Mouse (Mus musculus) lung, embryonic 14.5 days (tissue): ENCODE measurements around the gene 4931428F04Rik. TPM values are rescaled to one million over a fixed set of nuclear protein-coding genes. Genes with fewer than 3 reads are reported as not detected.

Experiments
- ATAC-seq: fragments of 200-750 bp; cut with Nextera tagmentation; 2 replicates; pipeline ENCODE4 v1.8.0; 2017; ENCODE audit warnings: mild to moderate bottlenecking, moderate TSS enrichment, moderate library complexity; ENCODE audit not compliant: insufficient read depth
- DNase-seq: peaks from one replicate; pipeline ENCODE4 v3.0.0-alpha.2; 2015
- H3K27ac ChIP-seq: fragments of 300-500 bp; sonication (generic); 2 replicates; pipeline ENCODE4 v1.5.1; 2014; ENCODE audit warnings: low read depth, mild to moderate bottlenecking, moderate library complexity
- H3K27me3 ChIP-seq: fragments of 300-500 bp; sonication (generic); 2 replicates; pipeline ENCODE4 v1.6.1; 2014; ENCODE audit warnings: low read length, control low read depth; ENCODE audit not compliant: insufficient read depth
- H3K36me3 ChIP-seq: fragments of 300-500 bp; sonication (generic); 2 replicates; pipeline ENCODE4 v1.6.1; 2014; ENCODE audit warnings: control low read depth; ENCODE audit not compliant: insufficient read depth
- H3K4me1 ChIP-seq: fragments of 300-500 bp; sonication (generic); 2 replicates; pipeline ENCODE4 v1.6.1; 2014; ENCODE audit warnings: antibody characterized with exemption, control low read depth; ENCODE audit not compliant: insufficient read depth
- H3K4me2 ChIP-seq: fragments of 300-500 bp; sonication (generic); 2 replicates; pipeline ENCODE4 v1.6.1; 2014; ENCODE audit warnings: mild to moderate bottlenecking
- H3K4me3 ChIP-seq: fragments of 300-500 bp; sonication (generic); 2 replicates; pipeline ENCODE4 v1.5.1; 2014; ENCODE audit warnings: low read depth, low read length
- H3K9ac ChIP-seq: fragments of 300-500 bp; sonication (generic); 2 replicates; pipeline ENCODE4 v1.6.1; 2014
- H3K9me3 ChIP-seq: fragments of 300-500 bp; sonication (generic); 2 replicates; pipeline ENCODE4 v1.6.1; 2016; ENCODE audit warnings: low read depth, low read length, control low read depth
- CTCF ChIP-seq: IDR thresholded peaks from 2 replicates; pipeline ENCODE4 v1.5.1; 2016; ENCODE audit warnings: antibody characterized with exemption, low read depth
- WGBS: fragments of 180-500 bp; shearing (Covaris S2); extraction: QIAGEN DNeasy Blood & Tissue Kit; methylation state at CpG from one replicate; pipeline ENCODE4 v1.1.7; 2014; 5-methylcytosine and 5-hydroxymethylcytosine counted together
- polyA plus RNA-seq: library from polyadenylated mRNA; unstranded; fragments of >200 nt; fragmentation: Nextera tagmentation; extraction: Ambion mirVana; gene quantifications from 2 replicates; pipeline ENCODE4 v1.2.1, GENCODE M21; 2014

Gene 4931428F04Rik
- polyA plus RNA-seq, 1 experiment from 2014 or later: 9.0 TPM

DNA sequence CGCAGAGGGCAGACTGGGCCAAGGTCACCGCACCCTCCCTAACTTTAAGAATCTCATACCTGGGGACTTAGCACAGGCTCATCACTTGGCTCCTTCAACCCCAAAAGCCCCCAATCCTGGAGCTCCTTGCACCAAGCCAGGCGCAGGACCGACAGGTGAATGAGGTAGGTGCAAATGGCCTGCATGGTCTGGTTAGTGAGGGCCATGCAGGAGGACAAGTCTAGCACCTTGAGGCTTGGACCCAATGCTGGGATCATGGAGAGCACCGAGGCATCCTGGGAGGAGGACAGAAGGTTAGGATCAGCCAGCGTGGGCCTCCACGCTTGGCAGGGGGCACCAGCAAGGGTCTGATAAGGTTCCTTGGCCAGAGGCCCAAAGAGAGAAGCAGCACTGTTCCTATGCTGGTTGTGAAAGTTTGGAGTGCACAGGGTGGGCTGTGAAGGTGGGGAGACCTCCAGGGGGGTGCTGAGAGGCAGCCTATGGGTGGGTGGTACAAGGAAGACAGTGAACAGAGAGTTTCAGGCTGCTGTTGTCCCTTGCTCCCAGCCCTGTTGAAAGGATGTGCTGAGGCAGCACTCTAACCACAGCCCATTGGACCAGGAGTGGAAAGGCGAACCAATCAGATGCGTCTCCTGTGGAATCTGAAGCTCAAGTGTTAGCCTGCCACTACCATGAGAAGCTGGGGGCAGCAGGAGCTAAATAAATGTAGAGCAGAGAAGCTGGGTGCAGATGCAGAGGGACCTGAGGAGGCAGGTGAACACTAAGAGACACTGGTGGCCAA, 24.1 kb upstream of the 4931428F04Rik start:
- Histone ChIP-seq H3K4me3 (no peak overlapping the region), H3K36me3 (peaks cover 69% of the 10 kb centered on the region), H3K27me3 (no peaks in the 10 kb centered on the region), H3K9ac (no peak overlapping the region), H3K9me3 (no peaks in the 10 kb centered on the region), H3K4me1 (no peaks in the 10 kb centered on the region), H3K27ac (no peak overlapping the region), H3K4me2 (no peak overlapping the region)
- no peak for TF ChIP-seq CTCF
- DNase-seq: no peak
- WGBS: 67% methylated on average over 9 of the region's 9 CpGs
- no peak for ATAC-seq

- Histone ChIP-seq H3K4me3 (no peak overlapping the region), H3K27me3 (no peaks in the 10 kb centered on the region), H3K9ac (no peak overlapping the region), H3K4me2 (no peak overlapping the region), H3K4me1 (no peaks in the 10 kb centered on the region), H3K27ac (no peak overlapping the region), H3K9me3 (no peaks in the 10 kb centered on the region), H3K36me3 (peaks cover 71% of the 10 kb centered on the region)
- TF ChIP-seq CTCF: no peak
- ATAC-seq (no peak), DNase-seq (no peak)
- WGBS: 81% methylated on average over 8 of the region's 8 CpGs
These were observed 23.3 kb upstream of the 4931428F04Rik start for GRCm38 (mm10) chr8:105312891-105313481.

GRCm38 (mm10) chr8:105311718-105312117, 22.1 kb upstream of the 4931428F04Rik start:
- no peaks in the 10 kb centered on the region for H3K27me3 ChIP-seq
- H3K4me2 ChIP-seq: no peak overlapping the region
- no peak overlapping the region for H3K4me3 ChIP-seq
- peaks cover 80% of the 10 kb centered on the region for H3K36me3 ChIP-seq
- DNase-seq: no peak
- H3K9ac ChIP-seq: no peak overlapping the region
- H3K27ac ChIP-seq: no peak overlapping the region
- 80% methylated on average over 1 of the region's 1 CpGs for WGBS
- H3K9me3 ChIP-seq: no peaks in the 10 kb centered on the region
- no peak for TF ChIP-seq CTCF
- no peak for ATAC-seq
- H3K4me1 ChIP-seq: no peaks in the 10 kb centered on the region

DNA sequence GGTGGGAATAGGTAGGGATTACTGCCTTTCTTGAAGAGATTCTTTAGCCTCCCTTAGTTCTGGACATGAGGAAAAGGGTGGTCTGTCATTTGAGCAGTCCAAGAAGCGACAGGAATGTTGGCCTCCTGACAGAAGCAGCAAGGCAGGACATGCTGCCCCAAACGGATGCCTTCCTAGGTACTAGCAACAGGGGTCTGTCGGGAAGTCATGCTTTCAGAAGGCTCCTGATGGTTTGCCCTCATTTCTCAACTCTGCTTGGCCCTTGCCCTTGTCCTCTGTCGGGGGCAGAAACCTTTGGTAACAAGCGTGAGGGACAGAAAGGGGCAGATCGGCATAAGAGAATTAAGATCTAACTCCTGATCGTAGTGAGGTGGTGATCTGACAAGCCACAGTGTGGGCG, 20.5 kb upstream of the 4931428F04Rik start:
- H3K4me2 ChIP-seq: no peak overlapping the region
- no peak overlapping the region for H3K4me3 ChIP-seq
- H3K9me3 ChIP-seq: no peaks in the 10 kb centered on the region
- no peaks in the 10 kb centered on the region for H3K27me3 ChIP-seq
- WGBS: 78% methylated on average over 8 of the region's 8 CpGs
- no peak overlapping the region for H3K9ac ChIP-seq
- H3K36me3 ChIP-seq: peaks cover 73% of the 10 kb centered on the region
- H3K4me1 ChIP-seq: peaks cover 12% of the 10 kb centered on the region
- TF ChIP-seq CTCF: no peak
- DNase-seq (no peak), ATAC-seq (no peak)
- H3K27ac ChIP-seq: no peak overlapping the region

GRCm38 (mm10) chr8:105309142-105309847, 19.6 kb upstream of the 4931428F04Rik start:
- peaks cover 20% of the 10 kb centered on the region for H3K4me1 ChIP-seq
- 81% methylated on average over 15 of the region's 15 CpGs for WGBS
- peaks cover 73% of the 10 kb centered on the region for H3K36me3 ChIP-seq
- no peaks in the 10 kb centered on the region for H3K9me3 ChIP-seq
- no peak overlapping the region for H3K4me3 ChIP-seq
- H3K27me3 ChIP-seq: no peaks in the 10 kb centered on the region
- H3K27ac ChIP-seq: no peak overlapping the region
- no peak overlapping the region for H3K9ac ChIP-seq
- TF ChIP-seq CTCF: no peak
- H3K4me2 ChIP-seq: no peak overlapping the region
- DNase-seq (no peak), ATAC-seq (no peak)

DNA sequence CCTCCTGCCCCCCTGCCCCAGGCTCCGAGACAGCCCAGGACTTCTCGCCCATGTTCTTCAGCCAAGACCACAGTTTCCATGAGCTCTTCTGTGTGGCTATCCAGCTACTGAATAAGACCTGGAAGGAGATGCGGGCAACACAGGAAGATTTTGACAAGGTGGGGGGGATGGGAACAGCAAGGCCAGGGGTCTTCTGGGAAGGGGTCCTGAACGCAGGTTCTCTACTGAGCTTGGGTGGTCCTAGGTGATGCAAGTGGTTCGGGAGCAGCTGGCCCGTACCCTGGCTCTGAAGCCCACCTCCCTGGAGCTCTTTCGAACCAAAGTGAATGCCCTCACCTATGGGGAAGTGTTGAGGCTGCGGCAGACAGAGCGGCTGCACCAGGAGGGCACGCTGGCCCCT, 18.8 kb upstream of the 4931428F04Rik start:
- Histone ChIP-seq H3K4me2 (no peak overlapping the region), H3K4me1 (peaks cover 21% of the 10 kb centered on the region), H3K9me3 (no peaks in the 10 kb centered on the region), H3K36me3 (peaks cover 73% of the 10 kb centered on the region), H3K4me3 (no peak overlapping the region), H3K27ac (no peak overlapping the region), H3K9ac (no peak overlapping the region), H3K27me3 (no peaks in the 10 kb centered on the region)
- DNase-seq: no peak
- no peak for ATAC-seq
- 92% methylated on average over 10 of the region's 10 CpGs for WGBS
- no peak for TF ChIP-seq CTCF

DNA sequence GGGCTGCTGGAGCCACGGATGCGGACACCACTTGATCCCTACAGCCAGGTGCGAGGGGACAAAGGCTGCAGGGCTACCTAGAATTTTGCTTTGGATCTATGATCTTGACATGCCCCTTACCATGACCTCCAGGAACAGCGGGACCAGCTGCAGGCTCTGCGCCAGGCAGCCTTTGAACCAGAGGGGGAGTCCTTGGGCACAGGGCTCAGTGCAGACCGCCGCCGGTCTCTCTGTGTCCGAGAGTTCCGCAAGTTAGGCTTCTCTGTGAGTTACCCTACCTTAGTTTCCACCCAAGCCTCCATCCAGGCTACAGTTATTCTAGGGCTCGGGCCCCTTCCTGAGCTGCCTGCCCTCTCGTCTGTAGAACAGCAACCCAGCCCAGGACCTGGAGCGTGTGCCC, 18.0 kb upstream of the 4931428F04Rik start:
- H3K9me3 ChIP-seq: no peaks in the 10 kb centered on the region
- H3K27ac ChIP-seq: no peak overlapping the region
- no peak for ATAC-seq
- no peak overlapping the region for H3K9ac ChIP-seq
- H3K27me3 ChIP-seq: no peaks in the 10 kb centered on the region
- DNase-seq: no peak
- no peak for TF ChIP-seq CTCF
- no peak overlapping the region for H3K4me3 ChIP-seq
- peaks cover 21% of the 10 kb centered on the region for H3K4me1 ChIP-seq
- H3K36me3 ChIP-seq: peaks cover 73% of the 10 kb centered on the region
- H3K4me2 ChIP-seq: no peak overlapping the region
- WGBS: 91% methylated on average over 13 of the region's 13 CpGs
